Mouse (Mus musculus) embryonic fibroblast, embryonic 13.5 days (primary cell): ENCODE measurements around the gene Rtca. TPM values are rescaled to one million over a fixed set of nuclear protein-coding genes. Genes with fewer than 3 reads are reported as not detected.

Experiments
- H3K27ac ChIP-seq: 2 replicates; pipeline ENCODE4 v1.5.1; 2012; ENCODE audit warnings: low read length, control low read depth, inconsistent platforms; ENCODE audit not compliant: insufficient read depth
- H3K4me1 ChIP-seq: 2 replicates; pipeline ENCODE4 v1.6.1; 2011; ENCODE audit warnings: low read length; ENCODE audit not compliant: control insufficient read depth, insufficient read depth
- H3K4me3 ChIP-seq: 2 replicates; pipeline ENCODE4 v1.5.1; 2011; ENCODE audit warnings: mild to moderate bottlenecking, control low read depth, low read length; ENCODE audit not compliant: insufficient read depth
- CTCF ChIP-seq: IDR thresholded peaks from 2 replicates; pipeline ENCODE4 v1.5.1; 2011; ENCODE audit warnings: mild to moderate bottlenecking, control low read depth, low read length, moderate library complexity, borderline replicate concordance; ENCODE audit not compliant: insufficient read depth
- POLR2A ChIP-seq: IDR thresholded peaks from 2 replicates; pipeline ENCODE4 v1.6.1; 2011; ENCODE audit warnings: low read depth, mild to moderate bottlenecking, control low read depth, low read length, moderate library complexity
- polyA plus RNA-seq: library from polyadenylated mRNA; stranded (reverse); fragments of >200 nt; gene quantifications from 2 replicates; pipeline ENCODE4 v1.2.4, GENCODE M21; 2011; ENCODE audit warnings: low read depth; ENCODE audit not compliant: missing spikeins, insufficient read length

Gene Rtca
- polyA plus RNA-seq, 1 experiment: 45.1 TPM

DNA sequence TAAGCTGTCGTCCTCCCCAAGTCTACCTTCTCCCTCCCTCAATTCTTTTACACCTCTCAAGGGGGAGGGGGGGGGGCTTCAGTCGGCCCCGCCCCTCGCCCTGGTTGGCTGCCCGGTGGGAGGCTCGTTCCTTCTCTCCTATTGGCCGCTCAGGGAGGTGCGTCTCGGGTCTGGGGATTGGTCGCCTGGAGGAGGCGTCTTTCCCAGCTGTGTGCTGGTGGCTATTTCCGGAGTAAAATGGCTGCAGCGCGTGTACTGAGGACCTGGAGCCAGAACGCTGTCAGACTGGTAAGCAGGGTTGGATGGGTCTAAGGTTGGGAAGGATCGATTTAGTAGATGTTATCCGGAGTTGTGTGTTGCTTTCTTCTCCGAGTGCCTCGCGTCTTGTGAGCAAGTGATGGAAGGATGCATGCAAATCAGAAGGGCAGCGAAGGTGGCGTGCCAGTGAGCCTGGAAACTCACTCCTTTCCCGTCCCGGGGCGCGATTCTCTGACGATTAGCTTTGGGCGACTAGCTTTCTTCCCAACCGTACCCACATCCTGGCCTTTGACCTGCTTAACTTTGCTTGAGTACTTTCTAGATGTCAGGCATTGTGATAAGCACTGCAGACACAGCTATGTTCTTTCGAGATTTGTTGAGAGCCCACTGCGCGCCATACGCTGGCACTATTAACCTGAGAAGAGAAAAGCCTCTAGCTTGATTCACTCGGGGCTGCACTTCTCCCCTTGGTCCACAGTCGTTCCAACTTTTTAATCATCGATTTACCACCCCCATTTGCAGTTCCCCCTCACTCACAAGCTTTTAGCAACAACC, 5.1 kb upstream of the Rtca start, which contains the start of gene Dbt:
TSS of gene Dbt (plus strand) at position 167 of the 813 bp plus-strand sequence.
- H3K27ac ChIP-seq: no peak within 1 kb of the TSS

DNA sequence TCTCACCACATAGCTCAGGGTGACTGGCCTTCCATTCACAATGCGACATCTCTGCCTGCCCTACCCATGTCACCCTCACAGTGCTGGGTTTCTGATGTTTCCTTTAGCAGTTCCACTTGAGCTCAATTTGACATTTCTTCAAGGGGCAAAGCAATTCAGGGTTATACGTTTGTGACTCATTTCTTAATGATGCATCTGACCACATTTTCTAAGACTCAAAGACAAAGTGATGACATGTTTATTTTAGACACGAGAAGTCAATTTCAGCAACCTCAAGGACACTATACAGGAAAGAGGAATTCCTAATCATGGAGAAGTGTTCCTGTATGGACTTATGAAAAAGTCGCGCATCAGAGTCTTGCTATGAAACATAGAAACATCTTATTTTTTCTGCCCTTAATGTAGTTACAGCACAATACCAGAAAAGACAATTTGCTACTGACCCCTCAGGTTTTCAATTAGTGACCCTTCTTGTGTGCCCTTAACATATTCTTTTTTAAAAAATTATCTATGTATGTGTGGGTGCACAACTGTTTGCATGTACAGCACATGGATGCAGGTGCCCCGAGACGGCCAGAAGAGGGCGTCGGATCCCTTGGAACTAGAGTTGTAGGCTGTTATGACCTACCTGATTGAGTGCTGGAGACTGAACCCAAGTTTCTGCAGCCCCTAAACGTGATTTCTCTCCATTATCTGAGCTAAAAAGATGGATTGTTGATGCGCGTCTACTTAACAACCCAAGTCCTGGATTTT, 4.3 kb upstream of the Rtca start:
- Histone ChIP-seq H3K4me3 (peak overlapping the region; percentile 8; the same call in 1 of the 2 replicates), H3K4me1 (peaks cover 6% of the 10 kb centered on the region), H3K27ac (no peak overlapping the region)
- TF ChIP-seq CTCF (peak; percentile 30; the same call in 1 of the 2 replicates), POLR2A (no peak)

More for the DNA sequence above, 5.1 kb upstream of the Rtca start, which contains the start of gene Dbt:
- Histone ChIP-seq H3K4me3 (peak within 1 kb of the TSS; percentile 78), H3K4me1 (peaks cover 6% of the 10 kb centered on the region)
- TF ChIP-seq CTCF: no peak
- peak; percentile 88 for TF ChIP-seq POLR2A

DNA sequence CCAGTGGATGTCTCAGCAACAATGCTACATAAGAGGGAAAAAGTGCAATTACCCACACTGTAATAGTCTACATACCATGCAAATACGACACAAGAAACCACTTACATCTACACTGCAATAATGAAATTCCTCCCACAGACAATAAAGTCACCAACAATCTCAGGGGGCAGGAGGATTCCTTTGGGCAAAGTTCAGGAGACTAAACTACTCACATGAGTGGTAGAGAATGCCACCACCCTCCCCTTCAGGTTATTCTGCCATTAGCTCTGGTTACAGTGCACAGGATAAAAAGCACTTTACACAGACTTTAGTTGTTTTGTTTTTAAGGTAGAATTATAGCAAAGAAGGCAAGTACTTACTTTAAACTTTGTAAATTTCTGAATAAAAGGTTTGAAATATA, 12.3 kb downstream of the Rtca start:
- H3K27ac ChIP-seq: no peak overlapping the region
- H3K4me3 ChIP-seq: no peak overlapping the region
- TF ChIP-seq POLR2A (no peak), CTCF (no peak)
- H3K4me1 ChIP-seq: no peaks in the 10 kb centered on the region

DNA sequence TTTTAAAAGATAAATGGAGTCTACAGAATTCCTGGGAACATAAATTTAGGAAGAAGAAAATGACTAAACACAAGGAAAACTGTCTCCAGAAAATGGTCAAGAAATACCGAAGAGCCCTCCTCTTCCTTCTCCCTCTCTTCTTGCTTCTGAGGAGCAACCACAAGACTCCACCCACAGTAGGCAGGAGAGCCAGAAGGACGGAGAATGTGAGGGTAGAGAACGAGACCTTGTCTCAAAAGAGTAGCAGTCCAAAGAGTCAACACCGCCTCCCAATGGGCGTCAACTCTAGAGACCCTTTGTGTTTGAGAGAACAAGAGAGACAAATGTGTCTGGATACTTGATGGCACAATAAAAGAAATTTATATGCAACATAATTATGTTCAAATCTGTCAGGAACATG, 14.3 kb downstream of the Rtca start:
- Histone ChIP-seq H3K4me1 (no peaks in the 10 kb centered on the region), H3K27ac (no peak overlapping the region), H3K4me3 (no peak overlapping the region)
- no peak for TF ChIP-seq POLR2A
- no peak for TF ChIP-seq CTCF

DNA sequence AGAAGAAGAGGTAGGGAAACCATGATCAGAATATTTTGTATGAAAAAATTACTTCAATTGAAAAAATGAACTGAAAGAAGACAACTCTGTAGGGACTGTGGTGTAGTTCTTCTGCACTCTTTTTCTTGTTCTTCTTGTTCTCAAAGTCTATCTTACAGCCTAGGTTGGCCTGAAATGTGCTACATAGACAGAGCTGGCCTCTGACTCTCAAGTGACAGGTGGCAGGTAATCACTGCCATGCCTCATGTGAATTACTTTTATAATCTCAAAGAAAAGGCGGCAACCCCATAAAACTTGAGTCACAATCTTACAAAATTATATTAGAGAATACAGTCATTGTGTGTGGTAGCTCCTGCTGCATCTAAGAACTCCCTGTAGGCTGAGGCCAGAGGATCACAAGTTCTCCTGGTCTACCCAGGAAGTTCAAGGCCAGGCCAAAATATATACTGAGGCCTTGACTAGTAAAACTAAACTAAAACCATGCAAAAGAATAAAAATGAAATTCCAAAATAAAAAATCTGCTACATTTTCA, 16.0 kb downstream of the Rtca start:
- no peak for TF ChIP-seq POLR2A
- no peak for TF ChIP-seq CTCF
- H3K4me3 ChIP-seq: no peak overlapping the region
- H3K4me1 ChIP-seq: no peaks in the 10 kb centered on the region
- no peak overlapping the region for H3K27ac ChIP-seq

DNA sequence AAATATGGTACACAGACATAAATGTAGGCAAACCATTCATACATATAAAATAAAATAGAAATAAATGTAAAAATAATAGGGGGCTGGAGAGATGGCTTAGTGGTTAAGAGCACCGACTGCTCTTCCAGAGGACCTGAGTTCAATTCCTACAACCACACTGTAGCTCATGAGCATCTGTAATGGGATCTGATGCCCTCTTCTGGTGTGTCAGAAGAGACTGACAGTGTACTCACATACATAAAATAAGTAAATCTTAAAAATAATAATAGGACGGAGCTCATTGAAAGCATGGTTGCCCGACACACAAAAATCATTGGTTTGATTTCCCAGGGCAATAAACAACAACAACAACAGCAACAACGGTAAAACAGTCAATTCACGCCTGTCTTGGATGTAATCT, 17.1 kb downstream of the Rtca start:
- Histone ChIP-seq H3K4me3 (no peak overlapping the region), H3K4me1 (no peaks in the 10 kb centered on the region), H3K27ac (no peak overlapping the region)
- TF ChIP-seq CTCF (no peak), POLR2A (no peak)

DNA sequence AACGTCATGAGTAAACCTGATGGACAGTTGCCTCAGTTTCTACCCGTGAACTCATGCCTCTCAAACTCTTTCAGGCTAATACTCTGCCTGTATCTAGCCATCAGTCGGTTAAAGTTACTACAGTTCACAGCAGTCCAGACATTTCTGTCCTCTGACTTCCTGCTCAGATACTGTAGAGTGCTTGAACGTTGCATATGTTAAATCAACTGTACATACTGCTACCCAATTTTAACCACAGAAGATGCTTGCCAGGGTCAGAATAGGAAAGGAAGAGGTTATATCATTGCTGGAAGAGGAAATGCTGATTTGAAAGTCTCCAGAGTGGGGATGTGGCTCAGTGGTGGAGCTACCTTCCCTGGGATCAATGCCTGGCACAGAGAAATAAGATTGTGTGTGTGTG, 24.7 kb downstream of the Rtca start:
- Histone ChIP-seq H3K4me3 (no peak overlapping the region), H3K4me1 (no peaks in the 10 kb centered on the region), H3K27ac (no peak overlapping the region)
- no peak for TF ChIP-seq CTCF
- TF ChIP-seq POLR2A: no peak

DNA sequence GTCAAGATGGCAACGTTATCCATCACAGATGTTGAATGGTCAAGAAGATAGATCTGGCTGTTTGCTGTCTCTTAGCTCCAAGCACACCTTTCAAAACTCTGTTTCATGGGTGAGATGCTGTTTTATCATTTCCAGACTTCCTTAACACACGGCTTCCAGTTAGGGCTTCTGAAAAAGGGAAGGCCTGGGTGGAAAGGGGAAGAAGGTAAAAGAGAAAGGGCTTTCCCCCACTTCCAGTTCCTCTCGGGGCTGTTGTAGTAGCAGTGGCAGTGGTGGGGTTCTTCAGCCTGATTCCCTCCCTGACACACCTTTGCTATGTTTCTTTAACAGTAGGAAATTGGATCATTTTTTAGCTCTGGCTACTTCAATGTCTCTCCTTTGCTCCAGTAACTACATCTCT, 25.3 kb downstream of the Rtca start:
- TF ChIP-seq POLR2A (no peak), CTCF (no peak)
- Histone ChIP-seq H3K4me1 (no peaks in the 10 kb centered on the region), H3K27ac (no peak overlapping the region), H3K4me3 (no peak overlapping the region)

DNA sequence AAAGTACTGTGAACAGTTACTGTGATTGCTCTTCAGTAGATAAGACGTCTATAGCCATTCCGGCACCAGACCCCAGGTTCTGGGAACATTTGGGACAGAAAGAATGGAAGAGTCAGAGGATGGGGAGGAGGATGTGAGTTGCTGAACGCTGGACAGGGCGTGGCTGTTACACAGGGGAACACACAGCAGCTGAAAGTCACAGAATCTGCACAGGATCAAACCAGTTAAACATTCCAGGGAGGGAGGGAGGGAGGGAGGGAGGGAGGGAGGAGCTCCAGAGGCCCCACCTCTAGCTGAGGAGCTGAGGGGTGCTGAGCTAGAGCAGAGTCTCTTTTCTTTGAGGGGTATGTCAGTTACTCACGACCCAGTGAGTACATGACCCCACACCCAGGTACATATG, 27.1 kb downstream of the Rtca start:
- no peak overlapping the region for H3K27ac ChIP-seq
- no peaks in the 10 kb centered on the region for H3K4me1 ChIP-seq
- no peak overlapping the region for H3K4me3 ChIP-seq
- no peak for TF ChIP-seq POLR2A
- TF ChIP-seq CTCF: no peak
